Mouse (Mus musculus) heart, embryonic 11.5 days (tissue): ENCODE results near the gene Mgat4a. TPM values are rescaled to one million over a fixed set of nuclear protein-coding genes. Genes with fewer than 3 reads are reported as not detected.

Experiments
- ATAC-seq: fragments of 200-750 bp; cut with Nextera tagmentation; replicated peaks from 2 replicates; pipeline ENCODE4 v1.8.0; 2017; ENCODE audit warnings: moderate library complexity; ENCODE audit not compliant: insufficient number of reproducible peaks, low FRiP score, low TSS enrichment
- H3K27ac ChIP-seq: fragments of 300-500 bp; sonication (generic); 2 replicates; pipeline ENCODE4 v1.5.1; 2014; ENCODE audit warnings: mild to moderate bottlenecking, low read depth, low read length
- H3K27me3 ChIP-seq: fragments of 300-500 bp; sonication (generic); 2 replicates; pipeline ENCODE4 v1.6.1; 2014; ENCODE audit warnings: mild to moderate bottlenecking, low read length, mixed read lengths; ENCODE audit not compliant: control insufficient read depth, insufficient read depth
- H3K36me3 ChIP-seq: fragments of 300-500 bp; sonication (generic); 2 replicates; pipeline ENCODE4 v1.6.1; 2014; ENCODE audit warnings: mild to moderate bottlenecking, low read length, moderate library complexity, mixed read lengths; ENCODE audit not compliant: control insufficient read depth, insufficient read depth
- H3K4me1 ChIP-seq: fragments of 300-500 bp; sonication (generic); 2 replicates; pipeline ENCODE4 v1.6.1; 2014; ENCODE audit warnings: low read length; ENCODE audit not compliant: control insufficient read depth, insufficient read depth
- H3K4me2 ChIP-seq: fragments of 300-500 bp; sonication (generic); 2 replicates; pipeline ENCODE4 v1.6.1; 2014; ENCODE audit warnings: mild to moderate bottlenecking, moderate library complexity
- H3K4me3 ChIP-seq: fragments of 300-500 bp; sonication (generic); 2 replicates; pipeline ENCODE4 v1.5.1; 2014; ENCODE audit warnings: low read depth, low read length
- H3K9ac ChIP-seq: fragments of 300-500 bp; sonication (generic); 2 replicates; pipeline ENCODE4 v1.6.1; 2014; ENCODE audit warnings: mild to moderate bottlenecking, low read depth, low read length, moderate library complexity
- H3K9me3 ChIP-seq: fragments of 300-500 bp; sonication (generic); replicated peaks from 2 replicates; pipeline ENCODE4 v1.6.1; 2016; ENCODE audit warnings: low read length; ENCODE audit not compliant: control insufficient read depth
- WGBS: fragments of 180-500 bp; shearing (Covaris S2); extraction: QIAGEN DNeasy Blood & Tissue Kit; methylation state at CpG from one replicate; pipeline ENCODE4 v1.1.7; 2014; ENCODE audit not compliant: insufficient replicate concordance; 5-methylcytosine and 5-hydroxymethylcytosine counted together
- polyA plus RNA-seq: library from polyadenylated mRNA; unstranded; fragments of >200 nt; fragmentation: Nextera tagmentation; extraction: Ambion mirVana; gene quantifications from 2 replicates; pipeline ENCODE4 v1.2.1, GENCODE M21; 2014

The Mgat4a gene
- polyA plus RNA-seq, 1 experiment from 2014 or later, result 3.0 TPM

DNA sequence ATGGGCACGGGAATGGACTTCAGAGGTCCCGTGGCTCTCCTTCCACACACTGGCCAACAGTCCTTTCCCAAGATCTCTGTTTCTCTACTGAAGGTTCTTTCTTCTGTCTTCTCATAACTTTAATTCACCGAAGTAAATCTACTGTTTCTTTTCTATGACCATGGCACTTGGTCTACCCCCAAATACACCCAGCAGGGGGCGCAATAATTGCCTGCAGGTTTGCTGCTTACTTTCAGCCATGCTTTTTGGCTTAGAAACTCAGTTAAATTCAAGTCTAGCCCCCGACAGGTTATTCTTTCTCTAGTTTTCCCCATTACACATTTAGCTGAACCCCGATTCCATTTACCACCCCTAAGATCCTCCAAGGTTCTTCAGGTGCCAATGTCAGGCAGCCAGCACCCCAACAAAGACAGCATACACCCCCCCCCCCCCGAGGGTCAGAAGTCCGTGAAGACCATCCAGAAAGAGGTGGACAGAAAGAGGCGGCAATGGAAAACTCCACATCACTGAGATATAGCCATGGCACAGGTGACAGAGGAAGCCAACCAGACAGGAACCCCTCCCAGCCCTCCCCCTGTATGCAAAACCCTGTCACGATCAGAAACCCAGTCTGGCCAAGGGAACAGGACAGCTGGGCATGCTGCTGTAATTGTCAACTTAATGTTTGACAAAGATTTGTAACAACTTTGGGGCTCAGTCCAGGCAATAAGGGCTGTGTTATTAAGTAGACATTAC lies 92.3 kb downstream of the Mgat4a start:
- Histone ChIP-seq H3K9ac (no peak overlapping the region), H3K9me3 (no peaks in the 10 kb centered on the region), H3K27me3 (no peaks in the 10 kb centered on the region), H3K4me3 (no peak overlapping the region), H3K27ac (no peak overlapping the region), H3K4me2 (no peak overlapping the region), H3K36me3 (no peaks in the 10 kb centered on the region), H3K4me1 (no peaks in the 10 kb centered on the region)
- no peak for ATAC-seq
- 76% methylated on average over 10 of the region's 10 CpGs for whole genome bisulfite sequencing

DNA sequence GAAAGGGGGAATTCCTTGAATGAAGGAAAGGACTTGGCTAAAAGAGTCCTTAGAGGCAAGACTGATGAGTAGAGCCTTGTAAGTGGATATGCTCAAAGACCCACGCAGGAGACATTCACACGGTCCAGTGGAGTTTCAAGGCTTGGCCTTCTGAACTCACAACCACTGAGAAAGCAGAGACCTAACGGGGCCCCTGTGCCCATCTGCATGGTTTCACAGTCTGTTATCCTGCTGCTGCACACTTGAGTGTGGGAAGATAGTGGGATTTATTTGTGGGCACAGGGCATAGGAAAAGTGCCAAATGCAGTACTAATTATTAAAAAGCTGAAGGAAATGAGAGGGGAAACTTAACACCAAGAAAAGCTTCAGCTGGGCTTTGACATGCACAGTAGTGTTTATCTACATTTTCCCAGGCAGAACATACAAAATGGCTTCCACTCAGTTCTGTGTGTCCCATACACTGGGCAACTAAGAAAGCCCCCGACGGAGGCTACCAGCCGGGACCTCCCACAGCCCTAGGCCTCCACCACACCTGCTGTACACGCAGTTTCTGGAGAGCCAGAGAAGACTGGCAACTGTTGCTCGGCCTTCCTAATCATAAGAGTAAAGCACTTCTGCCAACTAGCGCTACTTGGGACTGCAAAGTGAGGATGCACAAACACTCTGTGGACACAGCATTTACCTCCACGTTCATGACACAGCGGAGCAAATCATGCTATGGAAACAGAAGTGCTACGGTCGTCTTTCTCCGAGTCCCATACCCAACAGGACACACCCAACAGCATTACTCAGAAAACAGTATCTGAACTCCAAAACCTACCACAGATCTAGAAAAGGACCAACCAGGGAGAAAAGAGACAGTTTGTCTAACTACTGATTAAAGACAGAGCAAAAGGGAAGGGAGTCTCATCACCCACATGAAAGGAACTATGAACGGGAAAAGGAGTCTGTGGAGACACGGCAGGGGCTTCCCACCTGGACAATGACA lies 97.7 kb downstream of the Mgat4a start:
- no peak overlapping the region for H3K4me2 ChIP-seq
- H3K4me1 ChIP-seq, result no peaks in the 10 kb centered on the region
- no peak overlapping the region for H3K27ac ChIP-seq
- H3K9me3 ChIP-seq, result no peaks in the 10 kb centered on the region
- H3K36me3 ChIP-seq, result no peaks in the 10 kb centered on the region; the same call in 1 of the 2 replicates
- no peak overlapping the region for H3K4me3 ChIP-seq
- H3K27me3 ChIP-seq, result no peaks in the 10 kb centered on the region
- ATAC-seq, result no peak
- 88% methylated on average over 16 of the region's 16 CpGs for WGBS
- H3K9ac ChIP-seq, result no peak overlapping the region

DNA sequence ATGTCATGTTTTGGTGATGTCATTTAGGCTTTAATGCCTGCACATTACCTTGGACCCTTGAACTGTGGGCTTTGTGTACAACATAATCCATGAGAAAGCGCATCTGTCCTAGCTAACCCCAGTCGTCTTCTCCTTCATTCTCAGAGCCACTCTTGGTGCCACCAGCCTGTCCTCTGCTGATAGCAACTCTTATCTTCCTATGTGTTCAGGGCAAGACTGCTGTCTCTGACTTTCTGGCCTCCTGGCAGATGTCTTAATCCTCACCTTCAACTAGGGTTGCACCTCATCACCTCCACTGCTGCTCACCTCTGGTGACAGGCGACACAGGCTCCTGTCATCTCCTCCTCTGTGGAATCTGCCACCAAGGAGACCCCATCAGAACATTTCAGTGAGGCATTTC lies 104.4 kb downstream of the Mgat4a start:
- no peak overlapping the region for H3K9ac ChIP-seq
- H3K9me3 ChIP-seq, result no peaks in the 10 kb centered on the region
- no peak for ATAC-seq
- H3K4me2 ChIP-seq, result no peak overlapping the region
- no peak overlapping the region for H3K27ac ChIP-seq
- WGBS, result 79% methylated on average over 3 of the region's 3 CpGs
- peaks cover 23% of the 10 kb centered on the region for H3K36me3 ChIP-seq
- no peak overlapping the region for H3K4me3 ChIP-seq
- H3K27me3 ChIP-seq, result no peaks in the 10 kb centered on the region
- peaks cover 3% of the 10 kb centered on the region; the same call in 1 of the 2 replicates for H3K4me1 ChIP-seq

DNA sequence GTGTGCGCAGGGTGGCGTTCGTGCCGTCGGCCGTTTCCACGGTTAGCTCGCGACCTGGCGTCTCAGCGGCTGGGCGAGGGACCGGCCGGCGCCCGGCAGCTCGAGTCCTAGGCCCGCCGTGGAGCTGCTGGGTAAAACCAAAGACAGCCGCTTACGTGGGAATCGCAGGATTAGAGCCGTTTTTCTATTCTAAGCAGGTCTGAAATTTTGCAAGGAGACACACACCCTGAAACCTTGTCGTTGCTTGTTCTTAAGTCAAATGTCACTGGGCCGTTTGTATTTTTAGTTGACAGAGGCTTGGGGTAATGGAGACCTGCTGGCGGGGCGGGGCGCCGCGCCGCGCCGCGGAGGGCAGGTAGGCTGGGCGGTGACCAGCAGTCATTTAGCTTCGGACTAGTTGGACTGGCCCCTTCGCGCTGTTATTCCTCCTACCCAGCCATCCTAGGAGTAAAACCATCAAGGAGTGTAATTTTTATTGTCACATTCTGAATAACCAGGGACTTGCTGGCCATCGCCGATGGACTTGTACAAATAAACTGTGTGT lies 110.4 kb downstream of the Mgat4a start:
- Histone ChIP-seq H3K9ac (peak overlapping the region; percentile 91), H3K27me3 (no peaks in the 10 kb centered on the region), H3K36me3 (peaks cover 17% of the 10 kb centered on the region), H3K4me1 (peaks cover 19% of the 10 kb centered on the region), H3K27ac (peak overlapping the region; percentile 71), H3K4me3 (peak overlapping the region; percentile 89), H3K9me3 (no peaks in the 10 kb centered on the region), H3K4me2 (peak overlapping the region; percentile 90)
- no peak; the same call in 1 of the 2 replicates for ATAC-seq
- WGBS, result 2% methylated on average over 40 of the region's 40 CpGs

DNA sequence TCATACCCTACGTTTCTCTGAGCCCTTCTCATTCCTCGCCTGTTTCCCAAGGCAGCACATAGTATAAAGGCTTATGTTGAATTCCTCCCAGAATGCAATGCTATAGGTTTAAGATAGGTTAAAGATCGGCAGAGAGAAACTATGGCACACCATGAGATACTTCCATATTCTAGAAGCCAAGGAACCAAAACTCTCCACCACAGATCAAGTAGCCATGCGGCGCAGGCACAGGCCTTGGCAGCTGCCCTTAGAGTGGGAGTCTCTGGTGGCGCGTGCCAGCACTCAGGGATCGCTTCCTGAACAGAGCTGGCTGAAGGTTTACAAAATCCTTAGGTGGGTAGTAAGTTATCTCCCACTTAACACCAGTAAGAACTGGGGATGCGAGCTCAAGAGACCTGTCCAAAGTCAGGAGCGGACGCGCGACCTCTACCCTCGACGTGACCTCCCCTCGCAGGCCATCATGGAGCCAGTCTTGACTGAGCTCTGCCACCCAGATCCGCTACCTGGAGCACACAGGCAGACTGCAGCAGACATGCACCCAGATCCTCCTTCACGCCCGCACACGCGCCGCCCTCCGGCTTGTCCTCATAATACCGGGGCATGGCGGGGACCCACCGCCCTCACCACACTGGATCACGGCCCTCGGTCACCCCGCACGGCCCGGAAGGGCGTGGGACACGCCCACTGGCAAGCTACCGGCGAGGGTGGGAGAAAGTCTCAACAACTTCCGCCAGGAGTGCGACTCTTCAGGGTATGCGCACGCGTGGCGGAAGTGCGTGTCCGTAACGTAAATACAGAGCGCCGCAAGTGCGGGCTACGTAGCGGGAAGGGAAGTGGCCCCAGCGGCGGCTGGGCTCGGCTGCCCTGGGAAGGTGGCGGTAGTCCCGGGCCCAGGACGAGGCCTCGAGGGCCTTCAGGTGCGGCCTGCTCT lies 111.2 kb downstream of the Mgat4a start, which contains the start of the genes Coa5 and Unc50:
Gene Coa5, minus strand, starts transcription at position 738 of the 931 bp plus-strand sequence.
Gene Unc50, plus strand, starts transcription at position 774 of the 931 bp plus-strand sequence.
- WGBS, result 2% methylated on average over 57 of the region's 57 CpGs
- peak; percentile 97 for ATAC-seq
- peak within 1 kb of the TSS; percentile 89 for H3K4me3 ChIP-seq
- H3K9ac ChIP-seq, result peak within 1 kb of the TSS; percentile 91
- peak within 1 kb of the TSS; percentile 71 for H3K27ac ChIP-seq
- peaks cover 17% of the 10 kb centered on the region for H3K36me3 ChIP-seq
- peaks cover 19% of the 10 kb centered on the region for H3K4me1 ChIP-seq
- H3K4me2 ChIP-seq, result peak within 1 kb of the TSS; percentile 90
- H3K27me3 ChIP-seq, result no peaks in the 10 kb centered on the region
- H3K9me3 ChIP-seq, result no peaks in the 10 kb centered on the region

DNA sequence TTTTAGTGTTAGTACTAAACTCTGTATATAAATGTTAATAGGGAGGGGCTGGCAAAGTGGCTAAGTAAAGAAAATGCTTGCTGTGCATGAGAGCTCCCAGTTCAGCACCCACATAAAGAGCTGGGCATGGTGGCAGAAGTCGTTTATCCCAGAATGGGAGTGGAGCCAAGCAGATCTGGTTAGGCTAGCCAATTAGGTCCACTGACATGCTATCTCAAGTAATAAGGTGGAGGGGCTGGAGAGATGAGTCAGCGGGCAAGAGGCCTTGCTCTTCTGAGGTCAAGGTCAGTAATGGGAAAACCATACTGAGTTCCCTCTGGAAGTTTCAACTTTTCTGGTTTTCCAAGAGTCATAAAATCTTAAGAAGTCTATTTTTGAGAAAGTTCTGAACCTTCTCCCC lies 111.9 kb downstream of the Mgat4a start:
- Histone ChIP-seq H3K27ac (no peak overlapping the region; the same call in 1 of the 2 replicates), H3K9ac (peak overlapping the region; percentile 91), H3K27me3 (no peaks in the 10 kb centered on the region), H3K36me3 (peaks cover 19% of the 10 kb centered on the region), H3K4me1 (peaks cover 19% of the 10 kb centered on the region), H3K4me3 (peak overlapping the region; percentile 89), H3K4me2 (peak overlapping the region; percentile 90), H3K9me3 (0 out of 2 replicates have a peak, but pooled peaks cover 2% of the 10 kb centered on the region)
- ATAC-seq, result no peak
- WGBS, result 49% methylated on average over 2 of the region's 2 CpGs

DNA sequence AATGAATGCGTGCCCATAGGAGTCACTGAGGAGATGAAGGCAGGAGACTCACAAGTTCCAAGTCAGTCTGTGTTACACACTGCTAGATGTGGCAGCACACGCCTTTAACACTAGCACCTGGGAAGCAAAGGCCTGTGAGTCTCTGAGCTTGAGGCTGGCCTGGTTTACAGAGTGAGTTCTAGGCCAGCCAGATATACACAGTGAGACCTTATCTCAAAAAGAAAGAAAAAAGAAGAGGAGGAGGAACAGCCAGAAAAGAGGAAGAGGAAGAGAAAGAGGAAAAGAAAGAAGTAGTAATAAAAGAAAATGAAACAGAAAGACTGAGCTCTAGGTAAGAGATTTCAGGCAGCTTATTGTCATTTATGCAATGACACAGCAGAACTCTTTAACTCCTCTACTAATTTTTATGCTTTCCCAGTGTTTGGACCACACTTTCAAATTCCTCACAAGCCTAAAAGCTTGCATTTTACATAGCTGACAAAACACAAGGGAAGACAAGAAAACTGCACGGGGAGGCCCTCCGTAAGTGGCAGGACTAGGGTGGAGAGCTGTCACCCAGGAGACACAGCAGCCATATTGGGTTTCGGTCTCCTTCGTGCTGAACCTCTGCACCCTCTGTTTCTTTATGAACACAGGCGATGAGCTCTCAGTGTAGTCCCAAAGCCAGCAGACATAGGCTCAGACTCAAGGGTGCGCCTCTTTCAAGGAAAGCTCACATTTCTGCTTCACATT lies 113.5 kb downstream of the Mgat4a start:
- Histone ChIP-seq H3K36me3 (peaks cover 11% of the 10 kb centered on the region), H3K27me3 (no peaks in the 10 kb centered on the region), H3K4me2 (no peak overlapping the region), H3K4me1 (peaks cover 19% of the 10 kb centered on the region), H3K9me3 (0 out of 2 replicates have a peak, but pooled peaks cover 2% of the 10 kb centered on the region), H3K4me3 (no peak overlapping the region), H3K9ac (no peak overlapping the region), H3K27ac (no peak overlapping the region)
- WGBS, result 91% methylated on average over 8 of the region's 8 CpGs
- no peak for ATAC-seq
